Mouse (Mus musculus) kidney, postnatal 14 days (tissue): ENCODE measurements around the gene Btbd8.

Source experiments
- DNase-seq: peaks from one replicate; pipeline ENCODE4 v3.0.0; 2022; ENCODE audit warnings: mixed read lengths

Btbd8 gene

GRCm38 (mm10) chr5:107521897-107522296 lies 84.1 kb downstream of the Btbd8 start:
- peak; percentile 32 for DNase-seq

- DNase-seq: no peak
Observed at GRCm38 (mm10) chr5:107524281-107524680, 86.5 kb downstream of the Btbd8 start.

- no peak for DNase-seq
Observed at GRCm38 (mm10) chr5:107528856-107529255, 91.1 kb downstream of the Btbd8 start.

- DNase-seq: no peak
Observed at GRCm38 (mm10) chr5:107533590-107533989, 95.8 kb downstream of the Btbd8 start.

- no peak for DNase-seq
Observed at GRCm38 (mm10) chr5:107534581-107534980, 96.8 kb downstream of the Btbd8 start, which contains the start of gene 1700028K03Rik. Gene 1700028K03Rik, plus strand, starts transcription at chr5:107534709.

- no peak for DNase-seq
Observed at GRCm38 (mm10) chr5:107541696-107542095, 103.9 kb downstream of the Btbd8 start.

GRCm38 (mm10) chr5:107545927-107546326 lies 108.1 kb downstream of the Btbd8 start:
- no peak for DNase-seq

- no peak for DNase-seq
Observed at GRCm38 (mm10) chr5:107547955-107548354, 110.2 kb downstream of the Btbd8 start.

- no peak for DNase-seq
Observed at GRCm38 (mm10) chr5:107548444-107548843, 110.6 kb downstream of the Btbd8 start.

GRCm38 (mm10) chr5:107554336-107554735 lies 116.5 kb downstream of the Btbd8 start:
- DNase-seq: no peak

- DNase-seq: no peak
Observed at GRCm38 (mm10) chr5:107556969-107557368, 119.2 kb downstream of the Btbd8 start.
